Mouse (Mus musculus): ENCODE measurements at regions not wholly inside any gene's neighbourhood (a gene's known extent, or its start where the extent isn't known, plus 50 kb on each side); places are given as distances from the start of the nearest gene placed in this dataset.

- TF ChIP-seq POLR2A (IDR thresholded peaks at IDR 0.05; ENCODE audit: low read depth, low read length) (no peak), CTCF (IDR thresholded peaks at IDR 0.05; ENCODE audit: borderline replicate concordance, insufficient read depth, low read length) (no peak)
These were observed 625.3 kb upstream of the Akr1e1 start for GRCm38 (mm10) chr13:5234232-5234631.
